Mouse (Mus musculus): ENCODE measurements around the gene Gm19684.
"Not testable (repeated sequence)": the region's sequence is repeated elsewhere in the genome, so short reads cannot be mapped to it uniquely, and the experiment has no call there.

DNA sequence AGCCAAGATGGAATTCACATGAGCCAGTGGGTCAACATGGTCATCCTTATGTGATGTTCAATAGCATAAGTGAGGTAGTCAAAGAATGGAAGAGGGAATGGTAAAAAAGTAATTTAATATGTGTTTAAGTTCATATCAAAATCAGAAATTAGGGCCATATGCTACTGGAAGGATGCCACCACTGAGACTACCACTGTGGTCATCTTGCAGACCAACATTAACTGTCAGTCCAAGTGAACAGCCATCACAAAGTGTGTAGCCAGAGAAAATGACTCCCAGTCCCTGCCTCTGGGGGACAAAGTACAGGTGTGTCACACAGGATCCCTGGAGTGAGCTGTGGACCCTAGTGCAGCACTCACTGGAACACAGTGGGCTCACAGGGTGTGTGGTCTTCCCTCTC lies 39.6 kb upstream of the Gm19684 start:
- TF ChIP-seq GATA1, TAL1 (IDR thresholded peaks at IDR 0.05; ENCODE audit: low read length): not testable (repeated sequence)

All from erythroblast, embryonic 14.5 days (primary cell).